24 mouse cellular contexts compared by ENCODE assay signal in the genomic region with DNA sequence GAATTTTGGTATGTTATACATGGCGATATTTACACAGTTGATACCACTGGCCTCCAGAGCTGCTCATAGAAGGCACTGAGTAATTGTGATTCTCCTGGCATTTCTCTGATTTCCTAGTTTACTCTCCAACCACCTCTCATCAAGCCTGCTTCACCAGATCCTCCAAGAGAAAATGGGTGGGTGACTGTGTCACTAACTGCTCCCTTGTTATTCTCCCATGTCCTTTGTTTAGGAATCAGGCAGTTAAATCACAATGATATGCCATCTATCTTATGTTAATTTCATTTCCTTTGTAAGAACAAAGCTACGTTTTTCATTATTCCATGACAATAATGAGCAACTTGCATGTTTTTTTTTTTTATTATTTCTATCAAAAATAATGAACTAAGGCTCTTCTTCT.
"Had no signal": no experiment of that assay in that cellular context is flagged by ENCODE, and none has a peak within 500 bp of the region (broad histone marks: within the 10 kb centered on the region; RNA-seq: fewer than 3 reads in every experiment).

No protein-coding gene starts in this region.

- H3K4me3 ChIP-seq: gastrocnemius, adult 2 months; heart, adult 2 months; heart, embryonic 13.5 days; heart, embryonic 15.5 days; hindbrain, embryonic 13.5 days; hindbrain, embryonic 15.5 days; intestine, embryonic 15.5 days; layer of hippocampus, adult 2 months; left cerebral cortex, adult 2 months; limb, embryonic 13.5 days; limb, embryonic 15.5 days; liver, embryonic 12.5 days had no signal

- H3K27ac ChIP-seq: gastrocnemius, adult 2 months; heart, adult 2 months; heart, embryonic 13.5 days; heart, embryonic 15.5 days; hindbrain, embryonic 13.5 days; hindbrain, embryonic 15.5 days; hindbrain, postnatal 0 days; intestine, embryonic 15.5 days; layer of hippocampus, adult 2 months; left cerebral cortex, adult 2 months; limb, embryonic 13.5 days; limb, embryonic 15.5 days; liver, embryonic 12.5 days; liver, embryonic 14.5 days had no signal

- DNase-seq: gastrocnemius, adult 2 months; gastrocnemius, postnatal 10 days; gastrocnemius, postnatal 25 days; heart, adult 2 months; heart, postnatal 14 days; heart, postnatal 36 days; kidney, adult 18-20 months; kidney, adult 8-10 months; kidney, postnatal 10 days; kidney, postnatal 25 days; kidney, postnatal 4 days; left cerebral cortex, postnatal 4 days had no signal

- H3K36me3 ChIP-seq: heart, embryonic 13.5 days; heart, embryonic 15.5 days; hindbrain, embryonic 13.5 days; hindbrain, embryonic 15.5 days; intestine, embryonic 15.5 days; limb, embryonic 13.5 days; limb, embryonic 15.5 days; liver, embryonic 12.5 days had no signal
